Mouse (Mus musculus) hindbrain, embryonic 13.5 days (tissue): ENCODE measurements around the gene Brms1. TPM values are rescaled to one million over a fixed set of nuclear protein-coding genes. Genes with fewer than 3 reads are reported as not detected.

Experiments used
- ATAC-seq: fragments of 200-750 bp; cut with Nextera tagmentation; 2 replicates; pipeline ENCODE4 v1.8.0; 2017; ENCODE audit warnings: moderate TSS enrichment; ENCODE audit not compliant: low FRiP score
- H3K27ac ChIP-seq: fragments of 300-500 bp; sonication (generic); 2 replicates; pipeline ENCODE4 v1.5.1; 2015; ENCODE audit warnings: inconsistent platforms, mild to moderate bottlenecking, moderate library complexity
- H3K27me3 ChIP-seq: fragments of 300-500 bp; sonication (generic); 2 replicates; pipeline ENCODE4 v1.6.1; 2015; ENCODE audit warnings: mild to moderate bottlenecking, inconsistent platforms
- H3K36me3 ChIP-seq: fragments of 300-500 bp; sonication (generic); 2 replicates; pipeline ENCODE4 v1.6.1; 2015; ENCODE audit warnings: mild to moderate bottlenecking, inconsistent platforms
- H3K4me1 ChIP-seq: fragments of 300-500 bp; sonication (generic); replicated peaks from 2 replicates; pipeline ENCODE4 v1.6.1; 2015; ENCODE audit warnings: inconsistent platforms
- H3K4me2 ChIP-seq: fragments of 300-500 bp; sonication (generic); 2 replicates; pipeline ENCODE4 v1.6.1; 2015; ENCODE audit warnings: inconsistent platforms, mild to moderate bottlenecking, moderate library complexity
- H3K4me3 ChIP-seq: fragments of 300-500 bp; sonication (generic); 2 replicates; pipeline ENCODE4 v1.5.1; 2015; ENCODE audit warnings: mild to moderate bottlenecking, inconsistent platforms
- H3K9ac ChIP-seq: fragments of 300-500 bp; sonication (generic); 2 replicates; pipeline ENCODE4 v1.6.1; 2015; ENCODE audit warnings: mild to moderate bottlenecking, inconsistent platforms
- H3K9me3 ChIP-seq: fragments of 300-500 bp; sonication (generic); 2 replicates; pipeline ENCODE4 v1.6.1; 2016; ENCODE audit warnings: inconsistent platforms
- WGBS: fragments of 180-500 bp; shearing (Covaris S2); methylation state at CpG from one replicate; pipeline ENCODE4 v1.1.7; 2015; 5-methylcytosine and 5-hydroxymethylcytosine counted together
- polyA plus RNA-seq: library from polyadenylated mRNA; unstranded; fragments of >200 nt; fragmentation: Nextera tagmentation; extraction: Ambion mirVana; gene quantifications from 2 replicates; pipeline ENCODE4 v1.2.1, GENCODE M21; 2015

Gene Brms1
- polyA plus RNA-seq, 1 experiment from 2014 or later = 48.2 TPM

DNA sequence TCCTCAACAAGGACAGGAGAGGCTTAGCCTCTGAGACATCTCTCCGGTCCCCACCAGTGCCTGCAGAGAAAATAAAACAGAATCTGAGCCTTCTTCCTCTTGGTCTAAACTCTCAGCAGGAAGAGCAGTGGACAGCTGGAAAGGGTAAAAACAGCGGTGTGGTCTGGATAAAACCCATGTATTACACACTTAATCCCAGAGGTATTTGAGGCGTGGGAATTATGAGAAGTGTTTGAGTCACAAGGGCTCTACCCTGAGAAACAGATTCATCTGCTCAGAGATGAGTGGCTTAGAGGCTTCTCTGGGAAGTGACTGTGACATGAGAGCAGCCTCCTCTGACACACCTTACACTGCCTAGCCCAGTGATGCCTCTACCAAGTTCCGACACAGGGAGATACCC is 23.5 kb upstream of the Brms1 start:
- Histone ChIP-seq H3K4me3 (no peak overlapping the region), H3K4me2 (no peak overlapping the region), H3K27ac (no peak overlapping the region), H3K36me3 (no peaks in the 10 kb centered on the region), H3K27me3 (0 out of 2 replicates have a peak, but pooled peaks cover 8% of the 10 kb centered on the region), H3K9me3 (no peaks in the 10 kb centered on the region), H3K4me1 (peaks cover 6% of the 10 kb centered on the region; the same call in 1 of the 2 replicates), H3K9ac (no peak overlapping the region)
- no peak for ATAC-seq
- WGBS = 83% methylated on average over 4 of the region's 4 CpGs

DNA sequence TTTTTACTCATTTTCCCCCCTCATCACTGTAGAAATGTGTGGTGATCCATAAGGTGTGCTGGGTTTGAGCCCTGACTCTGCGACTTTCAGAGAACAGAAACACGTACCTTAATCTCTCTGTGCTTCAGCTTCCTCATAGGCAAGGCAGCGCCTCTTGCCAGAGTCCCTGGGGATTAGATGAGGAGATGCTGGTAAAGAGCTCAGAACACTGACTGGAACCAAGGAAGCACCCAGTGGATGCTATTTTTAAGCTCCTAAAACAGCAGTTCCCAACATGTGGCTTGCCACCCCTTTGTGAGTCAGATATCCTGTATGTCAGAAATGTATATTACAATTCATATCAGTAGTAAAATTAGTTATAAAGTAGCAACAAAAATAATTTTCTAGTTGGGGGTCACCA is 23.0 kb upstream of the Brms1 start:
- ATAC-seq = no peak
- Histone ChIP-seq H3K4me3 (no peak overlapping the region), H3K4me1 (peaks cover 6% of the 10 kb centered on the region; the same call in 1 of the 2 replicates), H3K27me3 (0 out of 2 replicates have a peak, but pooled peaks cover 6% of the 10 kb centered on the region), H3K9me3 (no peaks in the 10 kb centered on the region), H3K27ac (no peak overlapping the region), H3K36me3 (no peaks in the 10 kb centered on the region), H3K4me2 (no peak overlapping the region), H3K9ac (no peak overlapping the region)
- WGBS = 81% methylated on average over 3 of the region's 3 CpGs

DNA sequence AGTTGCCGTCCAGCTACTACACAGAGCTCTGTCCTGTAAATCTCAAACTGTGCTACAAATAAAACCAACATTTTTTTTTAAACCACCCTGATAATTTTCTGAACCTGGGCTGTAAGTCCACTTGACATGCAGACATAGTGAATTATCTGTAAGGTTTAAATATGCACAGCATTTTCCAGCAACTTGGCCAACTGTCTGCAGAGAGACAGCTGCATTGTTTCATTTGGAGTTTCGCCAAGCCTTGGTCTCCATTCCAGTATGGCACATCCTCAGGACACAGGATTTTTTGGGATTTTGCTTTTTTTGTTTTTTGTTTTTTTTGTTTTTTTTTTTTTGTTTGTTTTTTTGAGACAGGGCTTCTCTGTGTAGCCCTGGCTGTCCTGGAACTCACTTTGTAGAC is 19.7 kb upstream of the Brms1 start:
- no peak overlapping the region for H3K27ac ChIP-seq
- no peak for ATAC-seq

DNA sequence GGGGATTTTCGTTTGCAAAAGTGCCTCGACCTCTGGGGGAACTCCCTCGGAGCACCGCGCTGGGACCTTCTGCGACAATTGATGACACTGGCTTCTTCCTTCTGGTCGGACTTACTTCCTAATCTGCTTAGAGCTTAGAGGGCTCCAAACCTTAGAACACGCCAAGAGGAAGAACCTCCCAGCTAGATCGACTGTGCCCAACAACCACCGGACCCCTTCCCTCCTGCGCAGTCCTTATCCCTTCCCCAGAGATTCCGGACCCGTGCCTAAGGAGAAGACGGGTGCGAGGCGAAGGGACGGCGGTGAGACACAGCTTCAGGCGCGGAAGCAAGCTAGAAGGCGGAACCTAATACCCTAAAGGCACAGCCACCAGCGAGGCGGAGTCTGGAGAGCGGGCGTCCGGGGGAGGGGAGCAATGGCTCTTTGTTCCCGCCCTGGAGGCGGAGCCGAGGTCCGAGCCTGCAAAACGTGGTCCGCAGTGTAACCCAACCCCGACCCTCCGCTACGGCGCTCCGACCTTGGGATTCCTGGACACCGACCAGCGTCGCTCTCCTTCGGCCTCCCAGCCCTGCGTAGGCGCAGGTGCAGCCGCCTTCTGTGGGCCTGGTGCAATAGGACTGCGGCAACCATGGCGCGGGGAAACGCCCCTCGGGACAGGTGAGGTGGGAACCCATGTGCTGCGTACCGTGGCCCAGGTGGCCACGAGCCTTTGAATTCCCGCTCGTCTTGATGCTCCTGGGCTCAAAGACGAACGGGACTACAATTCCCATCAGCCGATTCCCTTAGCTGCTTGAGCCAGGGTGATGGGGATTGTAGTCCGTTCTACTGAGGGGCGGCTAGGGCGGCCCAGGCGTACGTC is 17.3 kb upstream of the Brms1 start, which contains the start of gene Slc29a2:
TSS of gene Slc29a2 (plus strand) at position 240 of the 859 bp plus-strand sequence.
- WGBS = 0% methylated on average over 59 of the region's 62 CpGs
- peak within 1 kb of the TSS; percentile 67 for H3K4me3 ChIP-seq
- H3K4me1 ChIP-seq = peaks cover 14% of the 10 kb centered on the region
- peaks cover 23% of the 10 kb centered on the region for H3K36me3 ChIP-seq
- ATAC-seq = peak; percentile 95
- peak within 1 kb of the TSS; percentile 92 for H3K27ac ChIP-seq
- no peaks in the 10 kb centered on the region for H3K27me3 ChIP-seq
- H3K9me3 ChIP-seq = no peaks in the 10 kb centered on the region
- peak within 1 kb of the TSS; percentile 86 for H3K9ac ChIP-seq
- peak within 1 kb of the TSS; percentile 70 for H3K4me2 ChIP-seq

More for the DNA sequence above, 19.7 kb upstream of the Brms1 start:
- Histone ChIP-seq H3K4me2 (no peak overlapping the region), H3K27me3 (no peaks in the 10 kb centered on the region), H3K9ac (no peak overlapping the region), H3K4me3 (no peak overlapping the region), H3K4me1 (peaks cover 16% of the 10 kb centered on the region), H3K36me3 (no peaks in the 10 kb centered on the region), H3K9me3 (no peaks in the 10 kb centered on the region)
- 90% methylated on average over 2 of the region's 2 CpGs for WGBS

DNA sequence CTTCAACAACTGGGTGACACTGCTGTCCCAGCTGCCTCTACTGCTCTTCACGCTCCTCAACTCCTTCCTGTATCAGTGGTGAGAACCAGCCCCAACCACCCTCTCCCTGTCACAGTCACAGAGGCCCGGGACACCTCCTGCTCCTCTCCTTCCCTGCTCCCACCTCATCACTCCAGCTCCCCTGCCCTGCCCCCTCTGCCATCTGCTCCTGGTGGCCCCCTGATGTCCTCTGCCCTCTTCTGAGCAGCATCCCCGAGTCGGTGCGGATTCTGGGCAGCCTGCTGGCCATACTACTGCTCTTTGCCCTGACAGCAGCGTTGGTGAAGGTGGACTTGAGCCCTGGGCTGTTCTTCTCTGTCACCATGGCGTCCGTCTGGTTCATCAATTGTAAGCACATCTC is 15.0 kb upstream of the Brms1 start:
- Histone ChIP-seq H3K36me3 (peaks cover 45% of the 10 kb centered on the region), H3K4me1 (peaks cover 14% of the 10 kb centered on the region), H3K9me3 (no peaks in the 10 kb centered on the region), H3K4me2 (no peak overlapping the region), H3K4me3 (no peak overlapping the region), H3K9ac (peak overlapping the region; percentile 29; the same call in 1 of the 2 replicates), H3K27ac (no peak overlapping the region), H3K27me3 (no peaks in the 10 kb centered on the region)
- no peak for ATAC-seq
- 87% methylated on average over 8 of the region's 8 CpGs for WGBS

DNA sequence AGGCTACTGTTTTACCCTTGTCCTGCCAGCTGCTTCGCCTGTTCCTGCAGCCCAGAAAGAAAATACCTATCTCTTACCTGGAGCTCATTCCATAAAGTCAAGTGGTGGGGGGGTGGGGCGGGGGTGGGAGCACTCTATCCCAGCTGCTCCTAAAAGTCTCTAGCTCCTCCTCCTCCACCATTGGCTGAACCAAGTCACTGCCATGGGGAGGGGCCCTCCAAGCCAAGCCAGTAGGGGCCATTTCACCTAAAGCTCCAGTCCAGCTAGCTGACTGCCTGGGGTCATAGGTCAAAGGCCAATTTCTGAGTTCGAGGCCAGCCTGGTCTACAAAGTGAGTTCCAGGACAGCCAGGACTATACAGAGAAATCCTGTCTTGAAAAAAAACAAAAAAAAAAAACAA is 8.5 kb upstream of the Brms1 start:
- Histone ChIP-seq H3K4me2 (no peak overlapping the region), H3K4me1 (peaks cover 4% of the 10 kb centered on the region), H3K27ac (no peak overlapping the region), H3K27me3 (no peaks in the 10 kb centered on the region), H3K9ac (no peak overlapping the region), H3K9me3 (no peaks in the 10 kb centered on the region), H3K4me3 (no peak overlapping the region), H3K36me3 (peaks cover 43% of the 10 kb centered on the region)
- no peak for ATAC-seq
- WGBS = 86% methylated on average over 3 of the region's 3 CpGs

DNA sequence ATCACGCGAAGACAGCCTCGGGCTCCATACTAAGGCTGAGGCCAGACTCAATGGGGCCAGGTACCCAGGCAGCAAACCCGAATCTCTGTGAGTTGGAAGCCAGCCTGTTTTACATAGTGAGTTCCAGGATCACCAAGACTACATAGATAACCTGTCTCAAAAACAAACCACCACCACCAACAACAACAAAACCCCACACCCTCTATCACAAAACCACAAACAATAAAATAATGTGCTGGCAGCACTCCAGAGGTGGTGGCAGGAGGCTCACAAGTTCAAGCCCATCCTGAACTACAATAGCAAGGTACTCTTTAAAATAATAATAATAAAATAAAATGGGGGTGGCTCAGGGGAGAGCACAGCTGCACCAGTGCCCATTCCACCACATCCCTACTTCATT is 4.6 kb upstream of the Brms1 start:
- Histone ChIP-seq H3K9me3 (no peaks in the 10 kb centered on the region), H3K27me3 (no peaks in the 10 kb centered on the region), H3K36me3 (peaks cover 5% of the 10 kb centered on the region), H3K9ac (no peak overlapping the region), H3K27ac (no peak overlapping the region), H3K4me1 (peaks cover 31% of the 10 kb centered on the region), H3K4me2 (no peak overlapping the region), H3K4me3 (no peak overlapping the region)
- no peak for ATAC-seq
- 71% methylated on average over 4 of the region's 4 CpGs for WGBS

DNA sequence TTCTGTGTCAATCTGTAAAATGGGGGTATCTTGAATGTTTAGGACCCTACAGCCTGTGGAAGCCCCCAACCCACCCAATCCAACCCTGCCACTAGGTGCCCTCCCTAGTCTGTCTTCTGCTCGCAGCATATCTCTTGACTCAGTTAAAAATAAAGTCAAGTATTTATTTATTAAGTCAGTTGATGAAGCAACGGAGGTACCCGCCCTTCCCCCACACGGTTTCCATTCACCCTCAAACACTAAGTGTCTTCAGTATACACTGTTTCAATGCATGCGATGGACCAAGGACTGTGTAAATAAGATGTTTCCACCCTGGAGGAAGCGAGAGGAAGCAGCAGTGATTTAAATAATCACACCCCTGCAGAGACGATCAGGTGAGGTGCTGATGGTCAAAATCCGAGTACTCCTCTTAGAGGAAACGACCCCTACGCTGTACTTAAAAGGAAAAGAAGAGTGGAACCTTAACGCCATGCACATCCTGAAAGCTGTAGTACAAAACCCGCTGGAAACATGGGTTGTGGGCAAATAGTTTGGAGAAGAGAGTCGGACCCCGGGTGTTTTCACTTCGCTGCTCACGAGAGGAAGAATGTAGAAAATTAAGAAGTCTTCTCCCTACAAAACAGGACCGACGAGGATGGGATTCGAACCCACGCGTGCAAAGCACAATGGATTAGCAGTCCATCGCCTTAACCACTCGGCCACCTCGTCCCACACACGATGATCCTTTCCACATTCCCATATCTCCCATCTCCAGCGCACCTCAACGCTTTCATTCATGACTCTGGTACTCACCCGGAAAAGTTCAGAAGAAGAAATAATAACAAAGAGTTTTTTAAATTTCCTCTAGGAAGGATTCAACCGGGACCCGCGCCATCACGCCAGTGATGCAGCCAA is 3.2 kb upstream of the Brms1 start:
- Histone ChIP-seq H3K4me2 (peak overlapping the region; percentile 97), H3K9ac (peak overlapping the region; percentile 94)
- ATAC-seq = peak; percentile 55

DNA sequence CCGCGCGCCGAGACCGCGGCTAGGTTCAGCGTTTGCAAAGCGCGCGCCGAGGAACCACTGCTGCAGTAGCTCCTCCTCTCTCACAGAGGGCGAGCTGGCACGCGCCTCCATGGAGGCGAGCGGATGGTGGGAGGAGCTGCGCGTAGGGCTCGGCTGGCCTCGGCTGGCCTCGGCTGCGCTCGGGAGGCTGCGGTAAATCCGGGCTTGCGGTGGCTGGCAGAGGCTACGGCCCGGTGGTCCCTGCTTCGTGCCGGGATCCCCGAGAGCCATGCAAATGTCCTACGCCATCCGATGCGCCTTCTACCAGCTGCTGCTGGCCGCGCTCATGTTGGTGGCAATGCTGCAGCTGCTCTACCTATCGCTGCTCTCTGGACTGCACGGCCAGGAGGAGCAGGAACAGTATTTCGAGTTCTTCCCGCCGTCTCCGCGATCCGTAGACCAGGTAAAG is 2.4 kb upstream of the Brms1 start, which contains the start of the genes B4gat1 and AC124502.3:
TSS of gene B4gat1 (plus strand) at position 118 of the 448 bp plus-strand sequence.
TSS of gene AC124502.3 (plus strand) at position 183 of the 448 bp plus-strand sequence.
- Histone ChIP-seq H3K9ac (peak within 1 kb of the TSS; percentile 94), H3K36me3 (peaks cover 11% of the 10 kb centered on the region), H3K4me2 (peak within 1 kb of the TSS; percentile 97), H3K27ac (peak within 1 kb of the TSS; percentile 93), H3K27me3 (no peaks in the 10 kb centered on the region), H3K9me3 (no peaks in the 10 kb centered on the region), H3K4me3 (peak within 1 kb of the TSS; percentile 93), H3K4me1 (peaks cover 46% of the 10 kb centered on the region)
- ATAC-seq = peak; percentile 94
- 0% methylated on average over 43 of the region's 44 CpGs for WGBS

More for the DNA sequence above, 3.2 kb upstream of the Brms1 start:
- Histone ChIP-seq H3K27ac (peak overlapping the region; percentile 93), H3K4me3 (peak overlapping the region; percentile 93), H3K9me3 (no peaks in the 10 kb centered on the region), H3K36me3 (peaks cover 4% of the 10 kb centered on the region; the same call in 1 of the 2 replicates), H3K27me3 (no peaks in the 10 kb centered on the region), H3K4me1 (peaks cover 44% of the 10 kb centered on the region)
- WGBS = 5% methylated on average over 32 of the region's 32 CpGs

DNA sequence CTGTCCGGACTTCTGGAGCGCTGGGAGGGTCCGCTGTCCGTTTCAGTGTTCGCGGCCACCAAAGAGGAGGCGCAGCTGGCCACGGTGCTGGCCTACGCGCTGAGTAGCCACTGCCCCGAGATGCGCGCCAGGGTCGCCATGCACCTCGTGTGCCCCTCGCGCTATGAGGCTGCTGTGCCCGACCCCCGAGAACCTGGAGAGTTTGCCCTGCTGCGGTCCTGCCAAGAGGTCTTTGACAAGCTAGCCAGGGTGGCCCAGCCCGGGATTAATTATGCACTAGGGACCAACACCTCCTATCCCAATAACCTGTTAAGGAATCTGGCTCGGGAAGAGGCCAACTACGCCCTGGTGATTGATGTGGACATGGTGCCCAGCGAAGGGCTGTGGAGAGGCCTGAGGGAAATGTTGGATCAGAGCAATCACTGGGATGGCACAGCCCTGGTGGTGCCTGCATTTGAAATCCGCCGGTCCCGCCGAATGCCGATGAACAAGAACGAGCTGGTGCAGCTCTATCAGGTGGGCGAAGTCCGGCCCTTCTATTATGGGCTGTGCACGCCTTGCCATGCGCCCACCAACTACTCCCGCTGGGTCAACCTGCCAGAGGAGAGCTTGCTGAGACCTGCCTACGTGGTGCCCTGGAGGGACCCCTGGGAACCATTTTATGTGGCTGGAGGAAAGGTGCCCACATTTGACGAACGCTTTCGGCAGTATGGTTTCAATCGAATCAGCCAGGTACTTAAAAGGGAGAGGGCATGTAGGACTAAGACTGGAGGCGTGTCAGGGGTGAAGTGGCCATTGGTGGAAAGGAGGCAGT is 1.6 kb upstream of the Brms1 start:
- ATAC-seq = peak; percentile 36
- peak overlapping the region; percentile 97 for H3K4me2 ChIP-seq
- H3K4me1 ChIP-seq = peaks cover 46% of the 10 kb centered on the region
- H3K27ac ChIP-seq = peak overlapping the region; percentile 93
- WGBS = 10% methylated on average over 41 of the region's 41 CpGs
- H3K9ac ChIP-seq = peak overlapping the region; percentile 94
- H3K36me3 ChIP-seq = peaks cover 18% of the 10 kb centered on the region
- no peaks in the 10 kb centered on the region for H3K9me3 ChIP-seq
- no peaks in the 10 kb centered on the region for H3K27me3 ChIP-seq
- peak overlapping the region; percentile 93 for H3K4me3 ChIP-seq

DNA sequence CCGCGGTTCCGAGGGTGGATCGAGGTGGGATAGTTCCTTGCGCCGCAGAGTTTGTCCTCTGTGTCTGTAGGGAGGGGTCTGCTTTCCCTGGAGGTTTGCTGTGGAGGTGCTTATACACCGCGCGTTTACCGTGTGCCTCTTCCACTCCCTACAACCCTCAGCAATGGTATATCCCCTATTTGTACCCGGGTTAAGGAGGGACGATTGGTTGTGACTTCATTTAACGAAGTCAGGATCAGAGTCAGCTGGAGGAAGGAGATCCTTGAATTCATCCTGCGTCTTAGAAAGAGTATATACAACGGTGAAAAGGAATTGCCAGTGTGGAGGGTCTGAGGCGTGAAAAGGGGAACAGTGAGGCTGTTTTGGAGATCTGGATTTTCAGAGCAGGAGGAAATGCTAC is 434 bp downstream of the Brms1 start:
- H3K36me3 ChIP-seq = peaks cover 36% of the 10 kb centered on the region
- peak overlapping the region; percentile 97 for H3K4me2 ChIP-seq
- H3K9me3 ChIP-seq = no peaks in the 10 kb centered on the region
- H3K27ac ChIP-seq = peak overlapping the region; percentile 78
- no peaks in the 10 kb centered on the region for H3K27me3 ChIP-seq
- peaks cover 46% of the 10 kb centered on the region for H3K4me1 ChIP-seq
- WGBS = 3% methylated on average over 16 of the region's 16 CpGs
- peak overlapping the region; percentile 94 for H3K9ac ChIP-seq
- H3K4me3 ChIP-seq = peak overlapping the region; percentile 93
- 0 out of 2 replicates have a peak, but pooled peaks have one; percentile 3 for ATAC-seq
